Mouse (Mus musculus): ENCODE results near the gene Myo1b. TPM values are rescaled to one million over a fixed set of nuclear protein-coding genes. Genes with fewer than 3 reads are reported as not detected.

The Myo1b gene
- polyA plus RNA-seq, 1 experiment from 2014 or later: 110 TPM

GRCm38 (mm10) chr1:51931561-51931960 lies 15.7 kb upstream of the Myo1b start:
- Histone ChIP-seq H3K4me3 (ENCODE audit: low read depth, low read length) (no peak overlapping the region), H3K27ac (replicated peaks; ENCODE audit: low read depth, low read length) (no peak overlapping the region), H3K27me3 (ENCODE audit: control insufficient read depth, insufficient read depth, low read length) (no peaks in the 10 kb centered on the region), H3K4me2 (ENCODE audit: low read depth, severe bottlenecking) (no peak overlapping the region), H3K36me3 (ENCODE audit: control insufficient read depth, insufficient read depth, low read length) (no peaks in the 10 kb centered on the region), H3K4me1 (ENCODE audit: control insufficient read depth, insufficient read depth, low read length) (no peaks in the 10 kb centered on the region), H3K9ac (ENCODE audit: low read length) (no peak overlapping the region), H3K9me3 (ENCODE audit: control insufficient read depth, low read length) (no peaks in the 10 kb centered on the region)
- DNase-seq (ENCODE audit: low spot score) (no peak), ATAC-seq (ENCODE audit: insufficient number of reproducible peaks, low FRiP score, low TSS enrichment, low read depth) (no peak)
- WGBS: 56% methylated on average over 7 of the region's 7 CpGs

- no peaks in the 10 kb centered on the region for H3K4me1 ChIP-seq (ENCODE audit: control insufficient read depth, insufficient read depth, low read length)
Measured at GRCm38 (mm10) chr1:51930584-51930983, 14.7 kb upstream of the Myo1b start.

GRCm38 (mm10) chr1:51929557-51929956 lies 13.7 kb upstream of the Myo1b start:
- Histone ChIP-seq H3K9ac (ENCODE audit: low read length) (no peak overlapping the region), H3K4me2 (ENCODE audit: low read depth, severe bottlenecking) (no peak overlapping the region), H3K4me1 (ENCODE audit: control insufficient read depth, insufficient read depth, low read length) (no peaks in the 10 kb centered on the region), H3K9me3 (ENCODE audit: control insufficient read depth, low read length) (no peaks in the 10 kb centered on the region), H3K27me3 (ENCODE audit: control insufficient read depth, insufficient read depth, low read length) (no peaks in the 10 kb centered on the region), H3K4me3 (ENCODE audit: low read depth, low read length) (no peak overlapping the region), H3K27ac (replicated peaks; ENCODE audit: low read depth, low read length) (no peak overlapping the region), H3K36me3 (ENCODE audit: control insufficient read depth, insufficient read depth, low read length) (no peaks in the 10 kb centered on the region)
- ATAC-seq (ENCODE audit: insufficient number of reproducible peaks, low FRiP score, low TSS enrichment, low read depth) (no peak), DNase-seq (ENCODE audit: low spot score) (no peak)
- whole genome bisulfite sequencing: 36% methylated on average over 3 of the region's 3 CpGs

More at GRCm38 (mm10) chr1:51930584-51930983, 14.7 kb upstream of the Myo1b start:
- 58% methylated on average over 5 of the region's 5 CpGs for WGBS
- no peaks in the 10 kb centered on the region for H3K9me3 ChIP-seq (ENCODE audit: control insufficient read depth, low read length)
- H3K4me2 ChIP-seq (ENCODE audit: low read depth, severe bottlenecking): no peak overlapping the region
- DNase-seq (ENCODE audit: low spot score): no peak
- H3K4me3 ChIP-seq (ENCODE audit: low read depth, low read length): no peak overlapping the region
- H3K27me3 ChIP-seq (ENCODE audit: control insufficient read depth, insufficient read depth, low read length): no peaks in the 10 kb centered on the region
- H3K36me3 ChIP-seq (ENCODE audit: control insufficient read depth, insufficient read depth, low read length): no peaks in the 10 kb centered on the region
- no peak overlapping the region for H3K27ac ChIP-seq (replicated peaks; ENCODE audit: low read depth, low read length)
- no peak overlapping the region for H3K9ac ChIP-seq (ENCODE audit: low read length)
- no peak for ATAC-seq (ENCODE audit: insufficient number of reproducible peaks, low FRiP score, low TSS enrichment, low read depth)

DNA sequence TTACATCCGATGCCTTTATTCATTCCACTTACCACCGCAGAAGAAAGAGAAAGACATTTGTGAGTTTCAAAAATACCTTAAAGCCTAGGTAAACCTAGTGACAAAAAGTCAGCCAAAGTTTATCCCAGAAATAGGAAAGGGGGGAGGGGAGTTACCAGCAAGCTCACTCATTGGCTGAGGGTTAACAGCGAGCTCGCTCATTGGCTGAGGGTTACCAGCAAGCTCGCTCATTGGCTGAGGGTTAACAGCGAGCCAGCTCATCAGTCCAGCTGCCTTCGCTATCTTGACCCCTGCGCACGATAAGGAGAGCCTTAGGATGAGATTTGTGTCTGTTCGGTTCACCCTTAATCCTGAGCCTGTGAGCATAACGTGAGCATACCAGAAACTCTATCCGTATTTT lies 6.9 kb upstream of the Myo1b start:
- H3K36me3 ChIP-seq (ENCODE audit: control insufficient read depth, insufficient read depth, low read length): no peaks in the 10 kb centered on the region
- peak; percentile 50 for DNase-seq (ENCODE audit: low spot score)
- H3K4me1 ChIP-seq (ENCODE audit: control insufficient read depth, insufficient read depth, low read length): no peaks in the 10 kb centered on the region
- 17% methylated on average over 12 of the region's 12 CpGs for WGBS
- H3K9me3 ChIP-seq (ENCODE audit: control insufficient read depth, low read length): no peaks in the 10 kb centered on the region
- H3K4me3 ChIP-seq (ENCODE audit: low read depth, low read length): no peak overlapping the region
- peak; percentile 91; the same call in 1 of the 2 replicates for ATAC-seq (ENCODE audit: insufficient number of reproducible peaks, low FRiP score, low TSS enrichment, low read depth)
- H3K27me3 ChIP-seq (ENCODE audit: control insufficient read depth, insufficient read depth, low read length): no peaks in the 10 kb centered on the region
- no peak overlapping the region for H3K27ac ChIP-seq (replicated peaks; ENCODE audit: low read depth, low read length)
- H3K9ac ChIP-seq (ENCODE audit: low read length): no peak overlapping the region
- H3K4me2 ChIP-seq (ENCODE audit: low read depth, severe bottlenecking): peak overlapping the region; percentile 24

GRCm38 (mm10) chr1:51916276-51916675 lies 405 bp upstream of the Myo1b start:
- DNase-seq (ENCODE audit: low spot score): no peak
- peak overlapping the region; percentile 50; the same call in 1 of the 2 replicates for H3K4me2 ChIP-seq (ENCODE audit: low read depth, severe bottlenecking)
- H3K27me3 ChIP-seq (ENCODE audit: control insufficient read depth, insufficient read depth, low read length): no peaks in the 10 kb centered on the region
- 46% methylated on average over 5 of the region's 5 CpGs for WGBS
- no peak overlapping the region for H3K27ac ChIP-seq (replicated peaks; ENCODE audit: low read depth, low read length)
- H3K4me3 ChIP-seq (ENCODE audit: low read depth, low read length): peak overlapping the region; percentile 93
- ATAC-seq (ENCODE audit: insufficient number of reproducible peaks, low FRiP score, low TSS enrichment, low read depth): no peak
- H3K9ac ChIP-seq (ENCODE audit: low read length): no peak overlapping the region
- peaks cover 6% of the 10 kb centered on the region; the same call in 1 of the 2 replicates for H3K4me1 ChIP-seq (ENCODE audit: control insufficient read depth, insufficient read depth, low read length)
- no peaks in the 10 kb centered on the region for H3K9me3 ChIP-seq (ENCODE audit: control insufficient read depth, low read length)
- no peaks in the 10 kb centered on the region for H3K36me3 ChIP-seq (ENCODE audit: control insufficient read depth, insufficient read depth, low read length)

DNA sequence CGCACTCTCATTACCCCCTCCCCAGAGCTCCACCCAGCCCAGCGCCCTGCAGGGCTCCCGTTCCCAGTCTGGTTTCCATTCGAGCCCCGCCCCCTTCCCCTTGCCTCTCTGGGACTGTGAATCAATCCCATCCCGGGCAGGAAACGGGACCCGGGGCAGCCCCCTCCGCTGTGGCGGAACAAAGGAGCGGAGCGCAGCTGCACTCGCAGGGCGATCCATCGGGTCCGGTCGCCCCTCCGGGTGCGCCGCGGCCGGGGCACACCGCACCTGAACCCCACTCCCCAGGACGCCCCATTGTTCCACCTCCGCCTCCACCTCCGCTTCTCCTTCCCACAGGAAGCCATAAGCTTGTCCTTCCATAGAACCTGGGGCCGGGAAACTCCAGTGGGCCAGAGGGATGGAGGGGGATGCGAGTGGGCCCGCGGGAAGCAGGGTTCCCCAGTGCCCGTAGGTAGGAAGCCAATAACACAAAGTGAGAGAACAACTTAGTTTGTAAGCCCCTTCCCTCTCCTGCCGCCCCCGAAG lies 758 bp downstream of the Myo1b start:
- DNase-seq (ENCODE audit: low spot score): peak; percentile 96
- ATAC-seq (ENCODE audit: insufficient number of reproducible peaks, low FRiP score, low TSS enrichment, low read depth): peak; percentile 94
- H3K9me3 ChIP-seq (ENCODE audit: control insufficient read depth, low read length): no peaks in the 10 kb centered on the region
- H3K36me3 ChIP-seq (ENCODE audit: control insufficient read depth, insufficient read depth, low read length): no peaks in the 10 kb centered on the region
- H3K9ac ChIP-seq (ENCODE audit: low read length): peak overlapping the region; percentile 99
- H3K4me3 ChIP-seq (ENCODE audit: low read depth, low read length): peak overlapping the region; percentile 93
- H3K4me2 ChIP-seq (ENCODE audit: low read depth, severe bottlenecking): peak overlapping the region; percentile 50
- H3K27me3 ChIP-seq (ENCODE audit: control insufficient read depth, insufficient read depth, low read length): no peaks in the 10 kb centered on the region
- peak overlapping the region; percentile 93 for H3K27ac ChIP-seq (replicated peaks; ENCODE audit: low read depth, low read length)
- WGBS: under 1% methylated on average over 33 of the region's 33 CpGs
- H3K4me1 ChIP-seq (ENCODE audit: control insufficient read depth, insufficient read depth, low read length): peaks cover 6% of the 10 kb centered on the region; the same call in 1 of the 2 replicates

DNA sequence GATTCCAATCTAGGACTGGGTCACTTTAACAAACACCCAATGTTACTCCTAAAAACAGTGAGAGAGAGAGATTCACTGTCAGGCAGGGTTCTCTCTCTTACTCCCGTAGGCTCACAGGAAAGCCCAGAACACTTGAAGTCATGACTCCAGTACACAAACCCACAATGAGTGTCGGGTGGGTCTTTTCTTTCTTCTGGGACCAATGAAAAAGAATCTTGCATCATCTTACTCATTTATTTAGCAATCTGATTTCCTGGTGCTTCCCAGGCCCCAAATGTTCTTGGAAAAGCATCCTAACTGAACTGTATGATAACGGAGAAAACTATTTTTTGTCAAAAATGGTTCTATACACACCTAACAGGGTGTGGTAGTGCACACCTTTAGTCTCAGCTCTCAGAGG lies 1.8 kb downstream of the Myo1b start:
- peaks cover 7% of the 10 kb centered on the region; the same call in 1 of the 2 replicates for H3K4me1 ChIP-seq (ENCODE audit: control insufficient read depth, insufficient read depth, low read length)

DNA sequence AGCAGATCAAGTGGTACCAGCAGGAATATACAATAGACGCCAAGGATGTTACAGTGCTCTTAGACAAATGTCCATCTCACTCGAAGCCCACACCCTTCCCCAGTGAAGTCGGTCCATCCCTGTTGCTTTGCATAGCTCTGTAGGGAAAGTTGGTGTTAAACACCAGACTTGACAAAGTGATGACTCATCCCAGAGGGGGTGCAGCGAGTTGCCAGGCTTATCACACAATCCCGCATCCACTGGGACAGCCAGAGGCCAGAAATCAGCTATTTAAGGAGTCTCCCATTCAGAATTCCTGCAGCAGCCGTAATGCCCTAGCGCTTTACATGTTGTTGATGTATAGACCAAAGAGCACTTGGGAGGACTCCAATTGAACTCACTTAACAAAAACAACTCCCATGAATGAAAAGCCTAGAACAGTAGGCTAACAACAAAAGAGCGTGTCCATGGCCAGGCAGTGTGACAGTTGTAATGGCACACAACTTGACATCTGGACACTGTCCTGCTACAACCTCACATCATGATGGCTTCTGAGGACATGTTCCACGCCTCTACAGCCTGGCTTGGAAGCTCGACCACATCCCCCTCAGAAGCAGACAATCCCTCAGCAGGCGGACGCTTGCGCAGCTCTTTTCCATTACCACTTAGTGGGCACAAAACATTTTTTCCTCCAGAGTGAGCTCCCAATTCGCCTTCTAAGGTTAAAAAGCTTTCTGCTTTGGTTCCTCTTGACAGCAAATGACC lies 2.6 kb downstream of the Myo1b start:
- no peaks in the 10 kb centered on the region for H3K27me3 ChIP-seq (ENCODE audit: control insufficient read depth, insufficient read depth, low read length)
- no peak overlapping the region for H3K27ac ChIP-seq (replicated peaks; ENCODE audit: low read depth, low read length)
- no peak overlapping the region for H3K4me3 ChIP-seq (ENCODE audit: low read depth, low read length)
- H3K4me2 ChIP-seq (ENCODE audit: low read depth, severe bottlenecking): no peak overlapping the region
- no peaks in the 10 kb centered on the region for H3K9me3 ChIP-seq (ENCODE audit: control insufficient read depth, low read length)
- no peak for DNase-seq (ENCODE audit: low spot score)
- H3K36me3 ChIP-seq (ENCODE audit: control insufficient read depth, insufficient read depth, low read length): no peaks in the 10 kb centered on the region
- peaks cover 9% of the 10 kb centered on the region; the same call in 1 of the 2 replicates for H3K4me1 ChIP-seq (ENCODE audit: control insufficient read depth, insufficient read depth, low read length)
- no peak overlapping the region for H3K9ac ChIP-seq (ENCODE audit: low read length)
- WGBS: 79% methylated on average over 14 of the region's 14 CpGs
- no peak for ATAC-seq (ENCODE audit: insufficient number of reproducible peaks, low FRiP score, low TSS enrichment, low read depth)

More for the DNA sequence above, 1.8 kb downstream of the Myo1b start:
- no peak overlapping the region for H3K4me3 ChIP-seq (ENCODE audit: low read depth, low read length)
- no peak overlapping the region for H3K9ac ChIP-seq (ENCODE audit: low read length)
- no peaks in the 10 kb centered on the region for H3K36me3 ChIP-seq (ENCODE audit: control insufficient read depth, insufficient read depth, low read length)
- no peaks in the 10 kb centered on the region for H3K27me3 ChIP-seq (ENCODE audit: control insufficient read depth, insufficient read depth, low read length)
- 89% methylated on average over 3 of the region's 3 CpGs for WGBS
- ATAC-seq (ENCODE audit: insufficient number of reproducible peaks, low FRiP score, low TSS enrichment, low read depth) (no peak), DNase-seq (ENCODE audit: low spot score) (no peak)
- H3K4me2 ChIP-seq (ENCODE audit: low read depth, severe bottlenecking): peak overlapping the region; percentile 50; the same call in 1 of the 2 replicates
- H3K27ac ChIP-seq (replicated peaks; ENCODE audit: low read depth, low read length): no peak overlapping the region
- no peaks in the 10 kb centered on the region for H3K9me3 ChIP-seq (ENCODE audit: control insufficient read depth, low read length)

Data from limb, embryonic 11.5 days (tissue).